Mouse (Mus musculus) layer of hippocampus, adult 8-10 months (tissue): Measurements from ENCODE around the gene Fgfr2. TPM values are rescaled to one million over a fixed set of nuclear protein-coding genes. Genes with fewer than 3 reads are reported as not detected.

Source experiments
- DNase-seq, 2 experiments: peaks; one replicate each; pipeline ENCODE4 v3.0.0; 2022; ENCODE audit warnings: low spot score in 2 of 2
- total RNA-seq, 4 experiments: library from RNA; stranded (reverse); gene quantifications; 2 replicates each; pipeline ENCODE4 v1.2.4; 2022

The Fgfr2 gene
- total RNA-seq, 4 experiments from 2014 or later = 60.7 to 72.9 (median 65.8) TPM

DNA sequence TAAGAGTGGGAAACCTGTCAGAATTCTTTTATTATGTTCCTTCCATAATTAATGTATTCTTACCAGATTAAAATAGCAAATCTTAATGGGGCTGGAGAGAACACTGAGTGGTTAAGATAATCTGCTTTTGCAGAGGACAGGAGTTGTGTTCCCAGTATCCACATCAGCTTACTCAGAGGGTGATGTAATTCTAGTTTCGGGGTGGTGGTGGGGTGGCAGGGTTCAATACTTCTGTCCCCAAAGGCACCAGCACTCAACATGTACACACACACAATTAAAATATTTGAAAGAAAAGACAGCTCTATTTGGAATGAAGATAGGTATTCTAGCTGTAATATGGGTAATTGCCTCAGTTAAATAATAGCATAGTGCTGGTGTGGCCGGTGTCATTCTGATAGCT is 182.6 kb downstream of the Fgfr2 start:
- DNase-seq = no peak

DNA sequence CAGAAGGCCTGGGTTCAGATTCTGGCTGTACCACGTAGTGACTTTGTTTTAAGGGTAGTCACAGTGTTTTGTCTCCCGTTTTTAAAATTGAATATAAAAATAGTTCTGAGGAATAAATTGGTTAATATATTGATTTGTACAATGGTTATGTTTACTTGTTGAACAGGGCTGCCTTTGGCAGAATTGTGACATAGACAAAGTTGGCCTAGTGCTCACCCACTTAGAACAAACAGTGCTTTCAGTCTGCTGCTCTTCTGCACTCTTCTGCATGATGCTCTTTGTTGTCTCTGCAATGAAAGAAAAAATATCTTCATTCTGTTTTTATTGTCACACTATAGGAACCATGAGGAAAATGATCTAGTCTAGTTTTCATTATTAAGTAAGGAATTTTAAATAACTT is 184.0 kb downstream of the Fgfr2 start:
- no peak for DNase-seq

DNA sequence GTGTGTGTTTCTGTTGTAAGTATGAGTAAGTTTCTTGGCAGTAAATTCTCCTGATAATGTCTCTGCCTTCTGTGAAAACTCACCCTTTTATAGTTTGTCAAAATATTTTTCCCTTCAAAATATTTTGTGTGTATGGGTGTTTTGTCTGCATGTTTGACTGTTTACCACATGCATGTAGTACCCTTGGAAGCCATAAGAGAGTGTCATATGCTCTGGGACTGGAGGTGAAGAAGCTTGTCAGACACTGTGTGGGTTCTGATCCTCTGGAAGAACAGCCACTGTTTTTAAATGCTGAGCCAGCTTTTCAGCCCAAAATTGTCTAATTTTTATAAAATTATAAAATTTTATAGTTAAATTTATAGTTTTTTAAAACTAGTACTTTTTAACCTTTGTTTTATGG is 188.4 kb downstream of the Fgfr2 start:
- no peak for DNase-seq

DNA sequence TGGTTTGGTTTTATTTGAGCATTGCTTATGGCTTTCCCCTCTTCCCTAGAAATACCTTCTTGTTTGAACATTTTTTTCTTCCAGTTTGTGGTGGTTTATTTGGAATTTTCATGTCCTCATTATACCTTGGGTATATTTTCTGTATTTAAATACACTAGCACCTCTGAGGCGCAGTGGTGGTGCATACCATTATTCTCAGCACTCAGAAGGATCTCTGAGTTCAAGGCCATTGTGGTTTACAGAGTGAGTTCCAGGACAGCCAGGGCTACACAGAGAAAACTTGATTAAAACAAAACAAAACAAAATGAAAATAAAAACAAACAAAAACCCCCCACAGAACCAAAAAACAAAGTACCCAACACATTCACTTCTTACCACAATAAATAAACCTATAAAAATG is 189.8 kb downstream of the Fgfr2 start:
- DNase-seq = no peak

DNA sequence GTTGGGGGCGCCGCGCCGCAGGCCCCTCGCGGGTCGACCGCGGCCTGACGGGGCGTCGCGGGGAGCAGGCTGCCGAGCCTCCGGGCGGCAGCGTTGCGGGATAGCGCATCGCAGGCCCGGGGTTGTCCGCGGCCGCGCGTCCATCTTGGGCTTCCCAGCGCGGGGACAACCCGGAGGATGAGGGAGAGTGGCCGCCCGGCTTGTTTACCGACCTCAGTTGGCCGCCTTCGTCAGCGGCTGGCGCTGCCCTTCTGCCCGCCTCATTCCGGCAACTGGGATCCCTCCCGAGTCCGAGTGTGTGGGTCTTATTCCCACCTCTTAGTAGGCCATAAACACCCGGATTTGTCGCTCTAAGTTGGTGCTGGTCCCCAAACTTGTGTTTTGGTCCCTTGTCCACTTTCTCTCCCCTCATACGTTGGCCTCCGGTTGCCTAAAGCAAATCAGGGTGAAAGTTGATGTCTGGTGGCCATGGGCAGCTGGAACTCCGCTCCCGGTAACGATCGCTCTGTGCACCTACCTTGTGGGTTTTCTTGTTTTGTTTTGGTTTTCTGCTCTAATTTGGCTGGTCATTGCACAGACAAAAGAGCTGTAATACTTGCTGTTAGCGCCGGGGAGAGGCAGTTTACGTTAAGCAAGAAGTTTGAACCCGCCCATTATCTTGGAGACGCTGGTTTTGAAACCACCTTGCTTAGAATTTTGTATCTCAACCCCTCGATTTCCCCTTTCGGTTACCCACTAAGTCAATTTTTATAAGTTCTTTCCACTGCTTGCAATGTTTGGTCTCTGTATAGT is 191.4 kb downstream of the Fgfr2 start:
- DNase-seq = peak in 1 of 2 experiments; percentile 13

DNA sequence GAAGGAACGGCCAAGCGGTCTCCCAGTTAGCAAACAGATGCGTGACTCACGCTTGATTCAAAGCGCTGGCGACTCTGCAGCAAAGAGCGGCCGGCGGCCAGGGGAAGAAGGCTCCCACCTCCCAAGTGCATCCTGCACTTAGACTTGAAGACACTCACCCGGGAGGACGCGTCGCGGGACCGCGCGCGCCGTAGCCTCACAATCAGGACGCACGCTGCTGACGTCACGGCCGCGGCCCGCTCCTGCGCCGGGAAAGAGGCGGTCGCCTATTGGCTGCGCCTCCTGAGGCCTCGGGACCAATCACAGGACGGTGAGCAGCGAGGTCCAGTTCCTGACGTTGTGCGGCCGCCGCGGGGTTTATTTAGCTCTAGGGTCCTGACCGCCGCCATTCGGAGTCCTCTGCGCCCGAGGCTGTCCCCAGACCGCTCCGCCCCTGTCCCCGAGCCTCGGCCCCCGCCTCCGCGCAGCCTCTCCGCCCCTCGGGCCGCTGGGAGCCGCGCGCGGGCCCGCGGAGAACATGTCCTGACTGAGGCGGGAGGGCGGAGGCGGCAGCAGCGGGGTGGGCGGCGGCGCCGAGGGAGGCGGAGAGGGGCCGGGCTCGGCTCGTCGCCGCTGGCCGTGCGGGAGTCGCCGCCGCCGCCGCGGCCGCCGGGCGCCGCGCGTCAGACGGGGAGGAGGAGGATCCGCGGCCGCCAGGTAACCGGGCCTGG is 192.1 kb downstream of the Fgfr2 start, which contains the start of gene Zranb1:
Gene Zranb1, plus strand, starts transcription at position 293 of the 710 bp plus-strand sequence.
- peak; percentile 98 to 99 for DNase-seq

DNA sequence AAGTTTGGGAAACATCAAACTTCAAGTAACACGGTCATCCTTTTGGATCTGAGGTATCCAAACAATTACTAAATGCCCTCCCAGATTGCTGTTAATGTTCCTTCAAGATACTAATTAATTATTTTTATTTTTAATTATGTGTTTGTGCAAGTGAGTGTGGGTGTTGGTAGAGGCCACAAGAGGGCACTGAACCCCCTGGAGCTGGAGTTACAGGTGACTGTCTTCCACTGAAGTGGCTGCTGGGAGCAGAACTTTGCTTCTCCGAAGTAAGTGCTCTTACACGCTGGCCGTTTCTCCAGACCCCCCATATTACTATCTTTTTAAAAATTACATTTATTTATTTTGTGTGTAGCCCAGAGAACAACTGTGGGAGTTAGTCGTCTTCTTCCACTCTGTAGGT is 193.1 kb downstream of the Fgfr2 start:
- DNase-seq = no peak

DNA sequence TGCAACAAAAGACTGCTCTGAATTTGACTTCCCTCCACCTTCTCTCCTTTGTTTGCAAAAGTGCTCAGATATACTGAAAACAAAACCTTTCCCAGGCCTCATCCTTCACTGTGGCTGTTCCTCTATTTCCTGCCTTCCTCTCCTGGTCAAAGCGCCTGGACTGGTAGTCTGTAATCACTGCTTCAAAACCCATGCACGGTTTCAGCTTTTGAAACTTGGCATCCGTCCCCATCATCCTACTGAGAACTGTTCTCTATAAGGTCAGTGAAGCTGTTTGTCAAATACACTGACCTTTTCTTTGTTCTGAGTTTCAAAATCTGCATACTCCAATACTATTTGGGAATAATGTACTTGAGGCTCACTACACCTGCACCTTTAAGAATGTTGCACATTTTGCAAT is 195.9 kb downstream of the Fgfr2 start:
- no peak for DNase-seq

DNA sequence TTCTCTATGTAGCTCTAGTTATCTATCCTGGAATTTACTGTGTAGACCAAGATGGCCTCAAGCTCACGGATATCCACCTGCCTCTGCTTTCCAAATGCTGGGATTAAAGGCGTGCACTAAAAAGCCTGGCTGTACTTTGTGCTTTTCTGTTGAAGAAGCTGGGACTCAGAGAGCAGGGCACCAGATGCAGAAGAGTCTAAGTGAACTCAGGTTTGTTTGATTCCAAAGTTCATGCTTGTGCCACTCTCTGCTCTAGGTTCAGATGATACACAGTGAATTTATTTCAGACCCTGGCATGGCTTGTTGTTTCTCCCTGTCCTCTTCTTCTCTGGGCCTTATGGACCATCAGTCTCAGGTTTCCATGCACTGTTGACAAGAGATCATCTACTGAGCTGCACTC is 197.9 kb downstream of the Fgfr2 start:
- DNase-seq = no peak

DNA sequence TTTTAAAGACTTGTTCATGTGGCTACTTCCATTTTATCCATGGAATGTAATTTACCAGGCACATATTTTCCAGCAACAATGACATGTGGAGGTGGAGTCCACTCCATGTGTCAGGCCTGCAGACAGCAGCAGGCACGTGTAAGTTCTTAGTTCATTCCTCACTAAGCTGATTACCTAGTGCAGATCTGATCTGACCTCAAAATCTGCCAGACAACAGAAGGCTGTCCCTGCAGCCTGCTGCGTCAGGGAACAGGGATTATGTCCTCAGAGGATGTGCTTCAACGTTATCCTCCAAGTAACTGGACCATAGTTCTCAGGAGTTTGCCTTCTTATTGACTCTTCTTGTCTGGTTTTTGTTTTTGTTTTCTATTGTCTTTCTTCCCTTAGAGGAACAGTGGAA is 201.2 kb downstream of the Fgfr2 start:
- no peak for DNase-seq

DNA sequence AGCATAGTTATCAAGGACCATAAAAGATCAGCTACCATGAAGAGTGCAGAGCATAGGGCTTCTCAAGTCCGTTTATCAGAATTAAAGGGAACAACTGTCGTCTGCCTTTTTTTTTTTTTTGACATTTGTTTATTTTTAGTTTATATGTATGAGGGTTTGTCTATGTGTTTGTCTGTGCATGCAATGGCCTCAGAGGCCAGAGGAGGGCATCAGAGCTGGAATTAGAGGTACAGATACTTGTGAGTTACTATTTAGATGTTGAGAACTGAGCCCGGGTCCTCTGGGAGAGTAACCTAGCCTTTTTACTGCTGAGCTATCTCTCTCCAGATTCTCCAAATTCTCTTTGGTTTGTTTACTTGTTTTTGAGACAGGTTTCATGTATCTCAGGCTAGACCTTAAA is 219.4 kb downstream of the Fgfr2 start:
- no peak for DNase-seq

DNA sequence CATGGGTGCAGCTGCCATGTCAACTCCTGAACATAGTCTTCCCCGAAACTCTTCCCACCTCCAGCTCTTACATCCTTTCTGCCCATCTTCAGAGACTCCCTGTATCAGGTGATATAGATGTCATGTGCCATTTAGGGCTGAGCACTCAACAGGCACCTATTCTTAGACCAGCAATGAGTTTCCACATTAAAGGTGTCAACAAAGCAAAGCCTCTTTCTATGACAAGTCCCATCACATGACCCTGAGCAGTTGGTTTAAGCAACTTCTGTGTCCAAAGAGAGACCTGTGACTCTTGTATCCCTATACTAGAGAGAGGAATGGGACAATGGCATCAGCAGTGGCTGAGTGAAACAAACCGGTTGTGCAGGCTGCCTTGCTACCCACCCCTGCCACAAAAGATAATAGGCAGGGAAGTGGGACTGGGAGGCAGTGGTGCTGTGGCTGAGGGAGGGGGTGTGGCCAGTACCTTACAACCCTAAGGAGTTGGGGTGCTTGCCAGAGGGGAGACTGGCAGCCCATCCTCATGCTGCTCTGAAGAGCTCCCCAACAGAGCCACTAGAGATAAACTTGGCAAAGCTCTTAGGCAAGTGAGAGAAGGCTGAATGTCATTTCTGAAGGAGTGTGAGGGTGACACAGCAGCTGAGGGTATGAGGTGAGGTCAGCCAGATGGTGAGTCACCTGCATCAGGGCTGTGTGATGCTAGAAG is 222.2 kb downstream of the Fgfr2 start:
- DNase-seq = no peak

DNA sequence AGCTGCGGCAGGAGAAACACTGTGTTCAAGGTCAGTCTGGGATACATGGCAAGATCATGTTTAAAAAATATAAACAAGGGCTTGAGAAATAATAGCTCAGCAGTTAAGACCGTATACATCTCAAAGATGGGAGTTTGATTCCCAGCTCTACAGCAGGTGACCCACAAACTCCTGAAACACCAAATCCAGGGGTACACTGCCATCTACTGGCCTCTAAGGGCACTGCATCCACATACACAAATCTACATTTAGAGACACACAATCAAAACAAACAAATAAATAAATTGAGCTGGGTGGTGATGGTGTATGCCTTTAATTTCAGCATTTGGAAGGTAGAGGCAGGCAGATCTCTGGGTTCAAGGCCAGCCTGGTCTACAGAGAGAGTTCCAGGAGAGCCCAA is 224.9 kb downstream of the Fgfr2 start:
- DNase-seq = no peak

DNA sequence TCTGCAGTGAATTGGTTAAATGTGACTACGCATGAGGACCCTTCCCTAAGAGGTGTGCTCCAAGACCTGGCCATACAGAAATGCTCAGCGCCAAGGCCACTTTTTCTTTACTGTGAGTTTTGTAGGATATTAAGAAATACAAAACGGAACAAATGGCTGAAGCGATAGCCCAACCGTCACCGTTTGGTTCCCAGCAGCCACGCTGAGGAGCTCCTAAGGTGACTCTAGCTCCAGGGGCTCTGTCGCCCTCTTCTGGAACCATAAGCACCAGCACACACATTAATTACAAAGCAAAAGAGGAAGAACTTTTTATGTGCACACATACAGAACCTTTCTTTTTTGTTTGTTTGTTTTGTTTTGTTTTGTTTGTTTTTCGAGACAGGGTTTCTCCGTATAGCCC is 225.9 kb downstream of the Fgfr2 start:
- no peak for DNase-seq

DNA sequence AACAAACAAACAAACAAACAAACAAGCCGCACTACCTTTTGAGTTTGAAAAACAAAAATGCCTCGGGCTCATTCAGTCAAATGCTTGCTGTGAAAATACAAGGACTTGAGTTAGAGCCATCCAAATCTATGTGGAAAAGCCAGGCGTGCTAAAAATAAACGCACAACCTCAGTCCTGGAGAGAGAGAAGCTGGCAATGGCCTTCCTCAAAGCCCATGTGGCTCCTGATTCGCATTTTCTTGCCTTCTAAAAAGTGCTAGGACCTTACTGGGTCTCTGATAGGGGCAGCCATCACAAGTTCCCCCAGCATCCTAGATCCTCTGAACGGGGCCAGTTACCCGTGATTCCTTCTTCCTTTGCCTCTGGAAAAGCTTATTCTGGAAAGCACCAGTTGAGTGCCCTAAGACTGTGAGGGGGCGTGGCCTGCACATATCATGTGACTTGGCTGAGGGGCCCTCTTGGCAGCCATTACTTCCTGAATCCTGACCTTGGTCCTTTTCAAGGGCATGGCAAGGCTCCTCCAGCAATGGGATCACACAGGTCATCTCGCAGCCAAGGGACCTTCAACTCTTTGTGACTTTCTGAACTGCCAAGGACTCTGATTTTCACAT is 226.8 kb downstream of the Fgfr2 start:
- DNase-seq = no peak

DNA sequence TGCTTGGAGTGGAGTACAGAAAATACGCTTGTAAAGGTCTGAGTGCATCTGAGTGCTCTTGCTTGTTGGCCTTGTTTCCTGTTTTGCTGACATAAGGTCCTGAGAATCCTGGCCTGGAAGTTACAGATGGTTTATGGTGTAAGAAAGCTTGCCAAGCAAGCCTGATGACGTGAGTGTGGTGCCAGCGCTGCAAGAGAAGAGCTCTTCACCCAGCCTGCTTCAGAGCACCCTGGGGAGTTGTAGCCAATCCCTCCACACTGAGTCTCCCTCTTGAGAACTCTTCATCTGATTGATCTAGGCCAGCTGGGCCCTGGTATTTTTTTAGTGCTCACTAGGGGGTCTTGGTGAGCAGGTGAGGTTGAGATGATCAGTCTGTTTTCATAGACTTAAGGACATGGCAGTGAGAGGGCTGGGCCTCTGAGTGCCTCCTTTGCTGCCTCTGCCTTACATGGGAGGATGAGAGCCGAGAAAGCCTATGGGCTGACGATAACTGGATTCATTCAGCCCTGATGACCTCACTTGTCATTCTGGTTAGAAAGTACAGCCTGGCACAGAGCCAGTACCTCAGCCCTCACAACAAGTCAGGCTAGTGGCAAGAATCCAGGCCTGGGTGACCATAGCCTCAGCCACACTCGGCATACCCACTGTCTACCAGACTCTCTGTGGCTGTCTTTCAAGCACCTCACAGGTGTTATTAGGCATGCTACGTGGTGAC is 228.2 kb downstream of the Fgfr2 start:
- no peak for DNase-seq

DNA sequence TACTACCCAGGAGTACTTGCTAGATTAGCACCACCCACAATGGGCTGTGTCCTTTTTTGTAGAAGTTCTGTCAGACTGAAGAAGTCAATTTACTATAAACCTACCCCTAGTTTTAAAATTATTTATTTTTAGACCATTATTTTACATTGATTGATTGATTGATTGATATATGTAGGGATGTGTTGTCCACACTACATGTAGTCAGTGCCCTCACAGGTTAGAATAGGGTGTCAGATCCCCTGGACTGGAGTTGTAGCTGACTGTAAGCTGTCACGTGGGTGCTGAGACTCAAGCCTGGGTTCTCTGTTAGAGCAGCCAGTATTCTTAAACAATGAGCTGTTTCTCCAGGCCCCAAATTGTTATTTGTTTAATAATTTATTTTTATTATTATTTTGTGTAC is 229.8 kb downstream of the Fgfr2 start:
- DNase-seq = no peak

DNA sequence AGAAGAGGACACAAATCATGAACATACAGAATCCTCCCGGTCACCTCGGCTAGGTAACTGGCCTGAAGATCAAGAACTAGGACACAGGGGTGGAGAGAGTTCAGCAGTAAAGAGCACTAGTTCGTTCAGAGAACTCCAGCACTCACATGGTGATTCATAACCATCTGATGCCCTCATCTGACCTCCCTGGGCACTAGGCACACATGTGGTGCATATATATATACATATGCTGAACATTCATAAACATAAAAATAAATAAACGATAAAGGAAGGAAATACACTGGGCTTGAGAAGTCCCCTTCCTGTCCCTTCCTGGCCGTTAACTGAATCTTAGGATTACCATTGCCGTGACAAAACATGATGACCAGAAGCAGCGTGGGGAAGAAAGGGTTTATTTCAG is 230.3 kb downstream of the Fgfr2 start:
- DNase-seq = no peak

DNA sequence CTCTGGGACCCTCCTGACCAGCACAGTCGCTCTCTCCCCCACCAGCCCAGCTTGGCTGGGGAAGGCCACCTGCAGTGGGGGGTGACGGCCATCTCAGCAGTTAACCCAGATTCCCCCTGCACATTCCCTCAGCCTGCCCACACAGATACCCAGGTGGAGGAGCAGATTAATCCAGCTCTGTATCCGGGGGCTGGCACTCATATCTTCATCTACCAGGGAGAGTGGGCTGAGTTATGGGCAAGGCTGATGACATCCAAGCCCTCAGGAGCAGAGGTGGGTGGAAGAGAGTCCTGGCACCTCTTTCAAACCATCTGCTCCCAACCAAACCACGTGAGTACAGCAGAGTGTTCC is 230.9 kb downstream of the Fgfr2 start:
- DNase-seq = no peak

DNA sequence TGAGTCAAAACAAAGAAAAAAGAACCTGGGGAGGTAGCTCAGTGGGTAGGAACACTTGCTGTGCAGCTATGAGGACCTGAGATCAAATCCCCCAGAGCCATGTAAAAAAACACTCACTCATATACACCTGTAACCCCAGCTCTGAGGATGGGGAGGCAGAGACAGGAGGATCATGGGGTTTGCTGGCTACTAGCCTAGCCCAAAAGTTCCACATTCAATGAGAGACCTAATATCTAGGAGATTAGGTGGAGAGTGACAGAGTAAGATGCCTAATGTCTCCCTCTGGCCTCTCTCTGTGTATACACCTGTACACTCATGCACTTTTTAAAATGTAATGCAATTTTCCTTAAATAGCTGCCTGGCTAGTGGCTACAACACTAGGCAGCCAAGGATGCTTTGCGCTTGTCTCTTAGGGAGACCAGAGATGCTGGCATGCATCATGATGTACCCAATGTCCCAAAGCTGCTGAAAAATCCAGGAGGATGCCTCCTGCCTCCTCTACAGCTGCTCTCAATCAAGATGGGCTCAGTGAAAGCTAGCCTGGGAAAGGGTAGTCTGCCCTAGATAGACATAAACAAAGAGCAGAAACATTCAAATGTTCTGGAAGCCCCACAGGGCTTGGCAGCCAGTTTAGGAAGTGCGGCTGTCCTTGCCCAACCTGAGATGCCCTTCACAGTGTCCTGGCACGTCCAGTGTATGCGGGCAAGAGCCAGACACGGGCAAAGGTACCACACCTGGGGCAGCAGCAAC is 231.4 kb downstream of the Fgfr2 start:
- no peak for DNase-seq

DNA sequence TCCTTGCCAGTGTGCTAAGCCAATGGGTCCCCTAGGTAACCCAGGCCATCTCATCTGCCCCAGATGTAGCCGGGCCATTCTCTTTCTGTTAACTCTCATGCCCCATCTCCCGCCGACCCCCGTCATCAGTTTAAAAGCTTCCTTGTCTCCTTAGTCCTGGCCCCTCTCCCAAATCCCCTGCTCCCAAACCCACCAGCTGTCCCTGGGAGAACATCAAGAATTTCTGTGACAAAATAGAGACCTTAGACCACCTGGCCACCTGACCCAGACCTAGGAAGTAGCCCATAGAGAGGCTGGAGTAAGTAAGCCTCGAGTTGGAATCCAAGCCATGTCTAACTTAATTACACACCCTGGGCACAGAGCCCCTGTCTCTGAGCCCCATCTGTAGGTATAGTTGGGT is 232.9 kb downstream of the Fgfr2 start:
- no peak for DNase-seq
